Mouse (Mus musculus): ENCODE data around the gene Spaca4.

DNA sequence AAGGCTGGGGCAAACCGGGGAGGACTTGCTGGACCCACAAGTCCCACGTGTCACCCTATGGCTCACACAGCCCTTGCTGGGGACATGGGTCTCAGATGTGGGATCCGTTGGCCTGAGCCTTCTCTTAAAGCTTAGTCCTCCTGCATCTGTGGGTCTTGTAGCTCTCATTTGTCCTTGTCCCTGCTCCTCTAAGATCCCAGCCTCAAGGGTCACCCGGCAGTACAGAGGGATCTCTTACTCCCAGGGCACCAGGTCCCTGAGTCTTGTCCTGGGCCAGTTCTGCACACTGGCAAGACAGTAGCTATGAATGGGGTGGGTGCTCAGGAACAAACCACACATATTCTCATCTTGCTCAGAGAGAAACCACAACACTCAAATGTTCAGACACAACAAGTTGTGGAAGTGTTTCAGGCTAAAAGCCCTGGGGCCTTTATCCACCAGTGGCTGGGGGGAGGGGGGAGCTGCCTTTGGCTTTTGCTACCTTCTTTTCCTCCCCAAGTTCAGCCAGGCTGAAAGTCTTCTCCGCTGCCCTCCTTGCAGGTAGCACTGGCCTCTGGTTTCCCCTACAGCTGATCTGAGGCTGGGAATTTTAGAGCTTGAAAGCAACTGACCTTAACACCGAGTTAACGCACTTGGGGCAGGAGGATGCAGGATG lies 42.1 kb downstream of the Spaca4 start, which contains the start of gene Ntn5:
- TF ChIP-seq POLR2A (IDR thresholded peaks at IDR 0.05; ENCODE audit: control insufficient read depth, extremely low read depth, insufficient read depth, low read length, poor library complexity) (no peak), CTCF (IDR thresholded peaks at IDR 0.05; ENCODE audit: borderline replicate concordance, control insufficient read depth, extremely low read depth, insufficient read depth, low read length, poor library complexity) (no peak)

All from thymus, adult 2 months (tissue).